Mouse (Mus musculus): ENCODE results near the gene Gyg. TPM values are rescaled to one million over a fixed set of nuclear protein-coding genes. Genes with fewer than 3 reads are reported as not detected.

Gyg gene
- polyA plus RNA-seq (2015; fragmentation: Illumina TruSeq; extraction: RNeasy Lipid Tissue Mini Kit (QIAGEN cat#74804); ENCODE audit: insufficient read depth, low read depth, low replicate concordance): 8.3 TPM

DNA sequence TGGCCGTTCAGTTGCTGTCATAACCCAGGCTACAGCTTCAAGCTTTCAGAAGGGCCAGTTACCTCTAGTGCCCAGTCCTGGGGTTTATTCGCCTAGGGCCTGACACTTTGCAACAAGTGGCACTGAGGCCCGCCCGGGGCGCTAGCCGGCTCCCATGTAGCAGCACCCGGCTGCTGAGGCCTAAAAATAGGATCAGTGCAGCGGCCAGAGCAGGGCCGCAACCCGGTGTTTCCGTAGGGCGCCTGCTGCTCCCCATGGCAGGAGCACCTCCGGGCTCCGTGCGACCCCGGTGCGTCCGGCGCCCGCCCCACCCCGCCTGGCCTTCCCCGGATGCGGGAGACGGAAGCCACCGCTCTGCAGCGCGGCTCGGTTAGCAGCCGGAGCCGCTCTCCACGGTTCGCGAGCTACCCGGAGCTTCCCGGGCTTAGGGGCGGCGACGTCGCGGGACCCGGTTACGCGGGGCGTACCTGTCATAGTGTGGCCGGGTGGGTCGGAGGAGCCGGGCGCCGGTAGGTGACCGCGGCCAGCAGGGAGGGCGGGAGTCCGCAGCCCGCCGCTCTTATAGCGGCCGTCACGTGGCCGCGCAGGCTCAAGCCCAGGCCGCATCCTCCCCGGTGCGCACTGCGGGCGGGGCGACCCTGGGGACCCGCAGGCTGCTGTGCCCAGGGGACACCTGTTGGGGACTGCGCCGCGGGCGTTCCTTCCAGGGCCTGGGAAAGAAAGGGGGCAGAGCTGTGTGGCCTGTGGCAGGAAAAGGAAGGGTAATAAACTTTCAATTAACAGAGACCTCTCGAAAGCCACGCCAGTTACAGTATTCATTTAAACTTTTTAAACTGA, at the start of gene Gyg:
TSS of gene Gyg (minus strand) at position 787 of the 837 bp plus-strand sequence.

Other genes with a start within 250 kb of the Gyg start
- gene Cp, start 198.3 kb downstream of the Gyg start, polyA plus RNA-seq (2015; fragmentation: Illumina TruSeq; extraction: RNeasy Lipid Tissue Mini Kit (QIAGEN cat#74804); ENCODE audit: insufficient read depth, low read depth, low replicate concordance): 30.6 TPM
- gene Hps3, start 120.0 kb downstream of the Gyg start, polyA plus RNA-seq (2015; fragmentation: Illumina TruSeq; extraction: RNeasy Lipid Tissue Mini Kit (QIAGEN cat#74804); ENCODE audit: insufficient read depth, low read depth, low replicate concordance): 6.2 TPM
- gene Hltf, start 97.5 kb downstream of the Gyg start, polyA plus RNA-seq (2015; fragmentation: Illumina TruSeq; extraction: RNeasy Lipid Tissue Mini Kit (QIAGEN cat#74804); ENCODE audit: insufficient read depth, low read depth, low replicate concordance): 5.1 TPM
- 1.7 TPM for gene Cpa3, start 86.9 kb upstream of the Gyg start, polyA plus RNA-seq (2015; fragmentation: Illumina TruSeq; extraction: RNeasy Lipid Tissue Mini Kit (QIAGEN cat#74804); ENCODE audit: insufficient read depth, low read depth, low replicate concordance)
- 8,683 TPM for gene Cpb1, start 120.4 kb upstream of the Gyg start, polyA plus RNA-seq (2015; fragmentation: Illumina TruSeq; extraction: RNeasy Lipid Tissue Mini Kit (QIAGEN cat#74804); ENCODE audit: insufficient read depth, low read depth, low replicate concordance)
- not detected for gene Agtr1b, start 211.9 kb upstream of the Gyg start, polyA plus RNA-seq (2015; fragmentation: Illumina TruSeq; extraction: RNeasy Lipid Tissue Mini Kit (QIAGEN cat#74804); ENCODE audit: insufficient read depth, low read depth, low replicate concordance)